Mouse (Mus musculus): Measurements from ENCODE around the gene Tas2r136. TPM values are rescaled to one million over a fixed set of nuclear protein-coding genes. Genes with fewer than 3 reads are reported as not detected.

Tas2r136 gene
- total and polyA plus RNA-seq, 3 experiments: not detected

DNA sequence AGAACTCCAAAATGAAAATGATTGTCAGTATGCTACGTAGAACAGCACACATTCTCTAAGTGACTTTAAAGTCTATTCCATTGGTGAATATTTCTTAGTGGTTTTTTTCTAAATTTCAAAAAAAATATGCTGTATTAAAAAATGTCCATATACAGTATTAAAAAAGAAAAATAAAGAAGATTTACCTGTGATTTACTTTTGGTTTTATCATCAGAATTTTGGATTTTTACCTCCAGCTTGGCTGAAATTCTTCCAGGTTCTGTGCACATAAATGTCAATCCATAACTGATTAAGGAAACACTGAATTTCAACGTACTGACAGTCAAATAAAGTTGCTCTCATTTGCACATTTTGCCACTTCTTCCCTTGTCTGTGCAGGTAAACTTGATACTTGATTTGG lies 40.0 kb downstream of the Tas2r136 start, which contains the start of gene Tas2r115:
Gene Tas2r115 (minus strand): TSS at position 101 of the 400 bp plus-strand sequence.
- no peaks in the 10 kb centered on the region for H3K9me3 ChIP-seq (replicated peaks; ENCODE audit: insufficient read depth, low read length)
- DNase-seq (ENCODE audit: low read depth, low spot score): no peak
- no peaks in the 10 kb centered on the region for H3K36me3 ChIP-seq (ENCODE audit: control insufficient read depth in 1 of 2, insufficient read depth in 2 of 2, low read length in 2 of 2)
- no peaks in the 10 kb centered on the region for H3K27me3 ChIP-seq (ENCODE audit: control insufficient read depth in 1 of 2, insufficient read depth in 2 of 2, low read length in 2 of 2)
- no peak for TF ChIP-seq CHD1 (IDR thresholded peaks at IDR 0.05; ENCODE audit: low read depth, low read length)
- no peak for TF ChIP-seq ZNF384 (IDR thresholded peaks at IDR 0.05; ENCODE audit: low read depth, low read length)
- TF ChIP-seq POLR2AphosphoS5 (IDR thresholded peaks at IDR 0.05; ENCODE audit: borderline replicate concordance, low read depth, low read length): no peak
- TF ChIP-seq ETS1 (IDR thresholded peaks at IDR 0.05; ENCODE audit: low read depth, low read length): no peak
- TF ChIP-seq ZMIZ1 (IDR thresholded peaks at IDR 0.05; ENCODE audit: low read depth, low read length): no peak
- TF ChIP-seq USF1 (IDR thresholded peaks at IDR 0.05; ENCODE audit: low read depth, low read length): no peak
- TF ChIP-seq TBP (IDR thresholded peaks at IDR 0.05; ENCODE audit: low read depth, low read length): no peak
- TF ChIP-seq MAFK (IDR thresholded peaks at IDR 0.05; ENCODE audit: borderline replicate concordance, low read depth, low read length): no peak
- no peak for TF ChIP-seq ZC3H11A (IDR thresholded peaks at IDR 0.05; ENCODE audit: low read depth, low read length)
- TF ChIP-seq HCFC1 (IDR thresholded peaks at IDR 0.05; ENCODE audit: low read depth, low read length): no peak
- TF ChIP-seq BHLHE40 (IDR thresholded peaks at IDR 0.05; ENCODE audit: borderline replicate concordance, low read depth, low read length): no peak
- no peak for TF ChIP-seq MAX (IDR thresholded peaks at IDR 0.05; ENCODE audit: low read length)
- no peak for TF ChIP-seq MEF2A (IDR thresholded peaks at IDR 0.05; ENCODE audit: extremely low read depth, insufficient replicate concordance, low read depth, low read length, poor library complexity, severe bottlenecking)
- no peak for TF ChIP-seq E2F4 (IDR thresholded peaks at IDR 0.05; ENCODE audit: borderline replicate concordance, low read depth, low read length)
- no peak for TF ChIP-seq SMC3 (IDR thresholded peaks at IDR 0.05; ENCODE audit: low read depth, low read length)
- no peak for TF ChIP-seq ELF1 (IDR thresholded peaks at IDR 0.05; ENCODE audit: low read depth, low read length)
- no peak for TF ChIP-seq MAZ (IDR thresholded peaks at IDR 0.05; ENCODE audit: low read depth, low read length)
- H3K27ac ChIP-seq (ENCODE audit: control insufficient read depth, low read depth, low read length): no peak within 1 kb of the TSS
- H3K4me1 ChIP-seq (ENCODE audit: control insufficient read depth in 1 of 2, insufficient read depth in 2 of 2, low read length in 2 of 2): no peaks in the 10 kb centered on the region
- H3K79me2 ChIP-seq (ENCODE audit: control insufficient read depth, insufficient read depth, low read length, poor library complexity): no peaks in the 10 kb centered on the region
- no peak within 1 kb of the TSS for H3K9ac ChIP-seq (ENCODE audit: control insufficient read depth, low read depth, low read length, poor library complexity, severe bottlenecking)
- no peak within 1 kb of the TSS for H3K4me3 ChIP-seq (ENCODE audit: control insufficient read depth in 1 of 2, insufficient read depth in 1 of 2, low read depth in 2 of 2, low read length in 2 of 2)

Other genes starting within 250 kb of the Tas2r136 start
- gene Prh1, start 208.4 kb downstream of the Tas2r136 start, total RNA-seq (2012; rRNA removed): not detected in 2 replicates
- gene Prh1, start 208.4 kb downstream of the Tas2r136 start, polyA plus RNA-seq (2012; ENCODE audit: insufficient read depth in 1 of 2, insufficient read length in 2 of 2, low read depth in 1 of 2, low replicate concordance in 2 of 2, missing spikeins in 1 of 2): not detected
- not detected in 2 replicates for gene Prp2, start 182.2 kb downstream of the Tas2r136 start, total RNA-seq (2012; rRNA removed)
- gene Prp2, start 182.2 kb downstream of the Tas2r136 start, polyA plus RNA-seq (2012; ENCODE audit: insufficient read depth in 1 of 2, insufficient read length in 2 of 2, low read depth in 1 of 2, low replicate concordance in 2 of 2, missing spikeins in 1 of 2): not detected
- not detected in 2 replicates for gene A630073D07Rik, start 126.6 kb downstream of the Tas2r136 start, total RNA-seq (2012; rRNA removed)
- not detected for gene A630073D07Rik, start 126.6 kb downstream of the Tas2r136 start, polyA plus RNA-seq (2012; ENCODE audit: insufficient read depth in 1 of 2, insufficient read length in 2 of 2, low read depth in 1 of 2, low replicate concordance in 2 of 2, missing spikeins in 1 of 2)
- not detected in 2 replicates for gene Tas2r120, start 121.2 kb downstream of the Tas2r136 start, total RNA-seq (2012; rRNA removed)
- gene Tas2r120, start 121.2 kb downstream of the Tas2r136 start, polyA plus RNA-seq (2012; ENCODE audit: insufficient read depth in 1 of 2, insufficient read length in 2 of 2, low read depth in 1 of 2, low replicate concordance in 2 of 2, missing spikeins in 1 of 2): not detected
- gene Tas2r121, start 77.2 kb downstream of the Tas2r136 start, total RNA-seq (2012; rRNA removed): not detected in 2 replicates
- gene Tas2r121, start 77.2 kb downstream of the Tas2r136 start, polyA plus RNA-seq (2012; ENCODE audit: insufficient read depth in 1 of 2, insufficient read length in 2 of 2, low read depth in 1 of 2, low replicate concordance in 2 of 2, missing spikeins in 1 of 2): not detected
- not detected in 2 replicates for gene Tas2r122, start 66.2 kb downstream of the Tas2r136 start, total RNA-seq (2012; rRNA removed)
- not detected for gene Tas2r122, start 66.2 kb downstream of the Tas2r136 start, polyA plus RNA-seq (2012; ENCODE audit: insufficient read depth in 1 of 2, insufficient read length in 2 of 2, low read depth in 1 of 2, low replicate concordance in 2 of 2, missing spikeins in 1 of 2)
- gene Tas2r115, start 40.1 kb downstream of the Tas2r136 start, total RNA-seq (2012; rRNA removed): not detected in 2 replicates
- gene Tas2r115, start 40.1 kb downstream of the Tas2r136 start, polyA plus RNA-seq (2012; ENCODE audit: insufficient read depth in 1 of 2, insufficient read length in 2 of 2, low read depth in 1 of 2, low replicate concordance in 2 of 2, missing spikeins in 1 of 2): not detected
- gene Tas2r124, start 23.4 kb downstream of the Tas2r136 start, total RNA-seq (2012; rRNA removed): not detected in 2 replicates
- gene Tas2r124, start 23.4 kb downstream of the Tas2r136 start, polyA plus RNA-seq (2012; ENCODE audit: insufficient read depth in 1 of 2, insufficient read length in 2 of 2, low read depth in 1 of 2, low replicate concordance in 2 of 2, missing spikeins in 1 of 2): not detected
- not detected in 2 replicates for gene Tas2r102, start 16.0 kb downstream of the Tas2r136 start, total RNA-seq (2012; rRNA removed)
- not detected for gene Tas2r102, start 16.0 kb downstream of the Tas2r136 start, polyA plus RNA-seq (2012; ENCODE audit: insufficient read depth in 1 of 2, insufficient read length in 2 of 2, low read depth in 1 of 2, low replicate concordance in 2 of 2, missing spikeins in 1 of 2)
- not detected in 2 replicates for gene Tas2r117, start 24.7 kb upstream of the Tas2r136 start, total RNA-seq (2012; rRNA removed)
- not detected for gene Tas2r117, start 24.7 kb upstream of the Tas2r136 start, polyA plus RNA-seq (2012; ENCODE audit: insufficient read depth in 1 of 2, insufficient read length in 2 of 2, low read depth in 1 of 2, low replicate concordance in 2 of 2, missing spikeins in 1 of 2)
- gene Tas2r123, start 69.0 kb upstream of the Tas2r136 start, total RNA-seq (2012; rRNA removed): not detected in 2 replicates
- not detected for gene Tas2r123, start 69.0 kb upstream of the Tas2r136 start, polyA plus RNA-seq (2012; ENCODE audit: insufficient read depth in 1 of 2, insufficient read length in 2 of 2, low read depth in 1 of 2, low replicate concordance in 2 of 2, missing spikeins in 1 of 2)
- gene Tas2r116, start 77.3 kb upstream of the Tas2r136 start, total RNA-seq (2012; rRNA removed): not detected in 2 replicates
- gene Tas2r116, start 77.3 kb upstream of the Tas2r136 start, polyA plus RNA-seq (2012; ENCODE audit: insufficient read depth in 1 of 2, insufficient read length in 2 of 2, low read depth in 1 of 2, low replicate concordance in 2 of 2, missing spikeins in 1 of 2): not detected
- not detected in 2 replicates for gene Tas2r110, start 89.8 kb upstream of the Tas2r136 start, total RNA-seq (2012; rRNA removed)
- not detected for gene Tas2r110, start 89.8 kb upstream of the Tas2r136 start, polyA plus RNA-seq (2012; ENCODE audit: insufficient read depth in 1 of 2, insufficient read length in 2 of 2, low read depth in 1 of 2, low replicate concordance in 2 of 2, missing spikeins in 1 of 2)
- not detected in 2 replicates for gene Tas2r113, start 114.8 kb upstream of the Tas2r136 start, total RNA-seq (2012; rRNA removed)
- not detected for gene Tas2r113, start 114.8 kb upstream of the Tas2r136 start, polyA plus RNA-seq (2012; ENCODE audit: insufficient read depth in 1 of 2, insufficient read length in 2 of 2, low read depth in 1 of 2, low replicate concordance in 2 of 2, missing spikeins in 1 of 2)
- gene Tas2r125, start 131.5 kb upstream of the Tas2r136 start, total RNA-seq (2012; rRNA removed): not detected in 2 replicates
- not detected for gene Tas2r125, start 131.5 kb upstream of the Tas2r136 start, polyA plus RNA-seq (2012; ENCODE audit: insufficient read depth in 1 of 2, insufficient read length in 2 of 2, low read depth in 1 of 2, low replicate concordance in 2 of 2, missing spikeins in 1 of 2)
- gene Tas2r129, start 172.9 kb upstream of the Tas2r136 start, total RNA-seq (2012; rRNA removed): not detected in 2 replicates
- not detected for gene Tas2r129, start 172.9 kb upstream of the Tas2r136 start, polyA plus RNA-seq (2012; ENCODE audit: insufficient read depth in 1 of 2, insufficient read length in 2 of 2, low read depth in 1 of 2, low replicate concordance in 2 of 2, missing spikeins in 1 of 2)
- not detected in 2 replicates for gene Tas2r131, start 179.8 kb upstream of the Tas2r136 start, total RNA-seq (2012; rRNA removed)
- not detected for gene Tas2r131, start 179.8 kb upstream of the Tas2r136 start, polyA plus RNA-seq (2012; ENCODE audit: insufficient read depth in 1 of 2, insufficient read length in 2 of 2, low read depth in 1 of 2, low replicate concordance in 2 of 2, missing spikeins in 1 of 2)
- gene Tas2r109, start 202.8 kb upstream of the Tas2r136 start, total RNA-seq (2012; rRNA removed): not detected in 2 replicates
- gene Tas2r109, start 202.8 kb upstream of the Tas2r136 start, polyA plus RNA-seq (2012; ENCODE audit: insufficient read depth in 1 of 2, insufficient read length in 2 of 2, low read depth in 1 of 2, low replicate concordance in 2 of 2, missing spikeins in 1 of 2): not detected

Measured in MEL (cell line).